Mouse (Mus musculus): ENCODE results near the gene ccdc198. TPM values are rescaled to one million over a fixed set of nuclear protein-coding genes. Genes with fewer than 3 reads are reported as not detected.

ccdc198 gene
- polyA plus RNA-seq, 1 experiment = 11.1 TPM

DNA sequence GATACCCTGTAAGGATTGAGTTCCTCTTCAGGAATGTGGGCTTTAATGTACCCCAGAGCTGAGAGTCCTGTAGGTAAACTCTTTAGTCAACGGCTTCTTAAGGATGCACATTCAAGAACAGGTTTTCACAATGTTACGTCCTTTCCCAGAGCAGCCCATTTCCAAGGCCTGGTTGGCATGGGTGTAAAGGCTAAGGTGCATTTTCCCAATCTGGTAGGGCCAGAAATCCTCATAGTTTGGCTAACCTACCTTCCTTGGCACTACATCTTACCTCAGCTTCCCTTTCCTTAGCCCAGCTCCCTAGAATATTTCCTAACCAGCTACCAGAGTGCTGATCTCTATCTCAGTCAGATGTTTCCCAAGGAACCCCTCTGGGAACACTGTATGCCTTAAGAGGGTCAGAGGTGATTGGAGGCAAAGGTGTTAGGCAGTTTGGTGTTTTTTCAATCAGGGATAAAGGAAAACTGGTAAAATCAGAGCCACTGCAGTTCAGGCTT lies 48.2 kb downstream of the ccdc198 start:
- peak; percentile 95 for DNase-seq (ENCODE audit: low read depth)

DNA sequence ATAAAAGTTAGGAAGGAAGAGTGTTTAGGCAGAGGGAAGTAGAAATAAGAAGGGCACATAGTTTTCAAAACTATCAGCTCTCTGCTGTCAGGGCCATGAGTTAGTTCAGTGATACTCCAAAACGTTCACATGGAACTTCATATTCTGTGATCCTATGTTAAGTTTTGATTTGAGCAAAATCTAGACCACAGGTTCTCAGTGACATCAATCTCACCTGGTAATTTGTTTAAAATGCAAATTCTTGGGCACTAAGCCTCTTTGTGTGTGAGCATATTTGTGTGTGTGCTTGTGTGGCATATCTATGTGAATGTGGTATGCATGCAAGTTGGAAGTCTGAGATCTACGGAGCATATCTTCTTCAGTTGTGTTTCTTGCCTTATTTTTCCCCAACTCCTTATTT lies 59.0 kb downstream of the ccdc198 start:
- no peak for DNase-seq (ENCODE audit: low read depth)

DNA sequence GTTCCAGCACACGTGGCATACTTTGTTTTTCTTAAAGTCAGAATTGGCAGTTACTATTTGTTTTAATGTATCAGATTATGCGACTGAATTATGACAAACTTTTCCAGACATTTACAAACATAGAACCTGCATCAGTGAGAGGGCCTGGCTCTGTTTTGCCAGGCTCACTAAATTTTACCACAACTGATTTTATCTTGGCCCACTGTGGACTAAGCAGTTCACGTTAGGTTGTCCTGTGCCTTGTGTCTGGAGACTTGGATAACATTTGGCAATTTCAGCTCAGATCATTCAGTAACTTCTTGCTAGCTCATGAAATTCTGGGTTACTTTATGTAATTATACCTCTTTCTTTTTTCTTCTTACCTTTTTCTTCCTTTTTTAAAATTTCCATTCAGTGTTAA lies 65.5 kb downstream of the ccdc198 start:
- no peak for DNase-seq (ENCODE audit: low read depth)

DNA sequence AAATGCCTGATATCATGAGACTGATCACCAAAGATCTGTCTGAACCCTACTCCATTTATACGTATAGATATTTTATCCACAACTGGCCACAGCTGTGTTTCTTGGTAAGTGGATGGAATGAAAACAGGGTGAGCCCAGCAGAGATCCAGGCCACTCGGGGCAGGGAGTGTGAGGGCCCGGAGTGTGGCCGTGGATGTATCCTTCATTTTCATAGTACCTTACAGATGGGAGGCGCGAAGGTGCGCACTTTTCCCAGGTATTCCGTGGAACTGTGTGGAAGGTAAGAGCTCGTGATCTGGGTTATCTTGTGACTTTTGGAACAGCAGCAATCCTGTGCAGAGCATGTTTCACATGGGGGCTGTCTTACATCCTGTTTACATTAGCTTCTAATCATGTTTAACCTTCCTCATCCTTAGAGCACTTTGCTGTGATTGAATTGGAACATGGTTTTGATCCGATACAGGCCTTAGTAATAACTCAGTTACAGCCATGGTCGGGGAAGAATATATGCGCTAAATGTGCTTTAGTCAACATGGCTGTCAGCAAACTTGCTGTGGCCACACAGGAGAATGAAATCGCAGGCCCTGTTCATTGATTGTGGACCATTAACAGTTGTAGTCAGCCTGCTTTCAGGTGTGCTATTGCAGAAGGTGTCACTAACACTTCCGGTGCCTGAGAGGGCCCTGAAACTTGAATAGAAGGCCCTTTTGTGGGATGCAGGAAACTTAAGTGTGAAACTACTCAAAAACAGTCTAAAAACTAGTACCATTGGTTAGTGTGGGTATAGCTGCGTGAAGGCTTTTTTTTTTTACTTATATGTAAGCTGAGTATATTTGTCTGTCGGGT lies 71.8 kb downstream of the ccdc198 start:
- DNase-seq (ENCODE audit: low read depth) = no peak

DNA sequence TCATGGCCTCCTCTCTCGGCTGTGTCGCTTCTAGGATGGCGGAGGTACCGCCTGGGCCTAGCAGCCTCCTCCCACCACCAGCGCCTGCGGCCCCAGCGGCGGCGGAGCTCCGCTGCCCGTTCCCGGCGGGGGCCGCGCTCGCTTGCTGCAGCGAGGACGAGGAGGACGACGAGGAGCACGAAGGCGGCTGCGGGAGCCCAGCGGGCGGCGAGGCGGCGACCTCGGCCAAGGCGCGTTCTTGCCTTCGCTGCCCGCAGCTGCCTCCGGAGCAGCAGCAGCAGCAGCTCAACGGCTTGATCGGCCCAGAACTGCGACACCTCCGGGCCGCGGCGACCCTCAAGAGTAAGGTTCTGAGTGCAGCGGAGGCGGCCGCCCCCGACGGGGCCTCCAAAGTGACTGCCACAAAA lies 72.7 kb downstream of the ccdc198 start:
- DNase-seq (ENCODE audit: low read depth) = no peak

DNA sequence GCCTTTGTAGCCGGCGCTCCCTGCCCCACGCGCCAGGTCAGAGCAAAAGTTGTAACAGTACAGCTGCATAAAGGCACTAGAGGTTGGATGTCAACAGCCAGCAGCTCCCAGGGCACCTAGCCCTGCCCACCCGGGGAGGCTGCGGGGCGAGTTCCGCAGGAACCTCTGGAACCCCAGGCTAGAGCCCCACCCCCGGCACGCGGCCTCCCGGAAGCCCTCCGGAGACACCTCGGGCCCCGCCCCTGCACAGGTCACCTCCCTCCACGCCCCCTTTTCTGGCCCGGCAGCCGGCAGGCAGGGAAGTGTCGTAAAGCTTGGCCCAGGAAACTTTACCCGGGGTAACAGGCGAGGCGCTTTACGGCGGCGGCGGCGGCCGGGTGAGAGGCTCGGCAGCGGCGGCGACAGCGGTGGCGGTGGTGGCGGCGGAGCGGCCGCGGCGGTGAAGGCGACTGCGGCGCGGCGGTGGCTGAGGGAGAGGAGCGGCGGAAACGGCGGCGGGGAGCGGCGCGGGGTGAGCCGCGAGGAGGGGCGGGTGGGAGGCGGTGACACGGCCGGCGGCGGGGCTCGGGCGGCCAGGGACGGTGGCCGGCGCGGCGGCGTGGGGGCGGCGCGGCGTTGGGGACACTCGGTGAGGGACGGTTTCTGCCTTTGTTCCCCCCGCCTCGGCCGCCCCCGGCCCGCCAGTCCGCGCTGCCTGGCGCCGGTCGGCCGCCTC lies 73.2 kb downstream of the ccdc198 start, which contains the start of gene Naa30:
Naa30 (plus strand) TSS at position 360 of the 715 bp plus-strand sequence.
- no peak for DNase-seq (ENCODE audit: low read depth)

DNA sequence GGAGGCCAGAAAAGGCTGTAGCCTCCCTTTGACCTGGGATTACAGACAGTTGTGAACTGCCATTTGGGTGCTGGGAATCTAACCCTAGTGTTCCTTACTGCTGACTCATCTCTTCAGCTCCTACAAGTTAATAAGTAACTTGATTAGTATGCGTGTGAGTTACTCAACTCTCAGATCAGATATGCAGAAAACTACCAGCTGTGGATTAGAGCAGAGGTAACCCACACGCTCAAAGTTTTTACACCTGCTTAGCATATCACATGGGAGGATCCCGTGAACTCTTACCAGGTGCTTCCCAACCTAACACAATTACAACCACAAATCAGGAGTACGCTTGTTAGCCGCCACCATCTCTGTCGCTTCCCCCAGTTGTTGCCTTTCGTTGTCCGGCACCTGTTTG lies 74.0 kb downstream of the ccdc198 start:
- no peak for DNase-seq (ENCODE audit: low read depth)

Other genes with a start within 250 kb of the ccdc198 start
- gene Ap5m1, start 179.4 kb downstream of the ccdc198 start, polyA plus RNA-seq (2012; rRNA removed) = 9.7 and 10.2 TPM in 2 replicates
- gene Exoc5, start 178.8 kb downstream of the ccdc198 start, polyA plus RNA-seq (2012; rRNA removed) = 8.3 and 9.3 TPM in 2 replicates
- 7.5 and 13.2 TPM in 2 replicates for gene Naa30, start 73.2 kb downstream of the ccdc198 start, polyA plus RNA-seq (2012; rRNA removed)